Mouse (Mus musculus) CH12.LX (cell line): ENCODE data around the gene Chaf1a.

Source experiments
- CHD1 ChIP-seq: IDR thresholded peaks from 2 replicates; pipeline ENCODE4 v1.6.1; 2012; ENCODE audit warnings: low read depth, low read length, improper control_type of control experiment, inconsistent platforms
- CTCF ChIP-seq, 2 experiments: IDR thresholded peaks in 1 of 2; conservative IDR thresholded peaks in 1 of 2; 2 replicates each; pipeline ENCODE4 v1.5.1; 2011 to 2012; ENCODE audit warnings: low read depth in 2 of 2, low read length in 2 of 2, improper control_type of control experiment in 1 of 2, inconsistent platforms in 1 of 2, mild to moderate bottlenecking in 1 of 2, moderate library complexity in 1 of 2
- EP300 ChIP-seq: IDR thresholded peaks from 2 replicates; pipeline ENCODE4 v1.6.1; 2011; ENCODE audit warnings: low read length, improper control_type of control experiment
- GABPA ChIP-seq: IDR thresholded peaks from 2 replicates; pipeline ENCODE4 v1.6.1; 2012; ENCODE audit warnings: low read depth, low read length, improper control_type of control experiment, inconsistent platforms; ENCODE audit not compliant: insufficient replicate concordance
- JUND ChIP-seq: conservative IDR thresholded peaks from 2 replicates; pipeline ENCODE4 v1.6.1; 2011; ENCODE audit warnings: low read depth, low read length, improper control_type of control experiment
- MAFK ChIP-seq: IDR thresholded peaks from 2 replicates; pipeline ENCODE4 v1.6.1; 2011; ENCODE audit warnings: low read length, improper control_type of control experiment; ENCODE audit not compliant: insufficient replicate concordance
- MXI1 ChIP-seq: IDR thresholded peaks from 2 replicates; pipeline ENCODE4 v1.6.1; 2011; ENCODE audit warnings: mild to moderate bottlenecking, low read depth, low read length, improper control_type of control experiment
- POLR2A ChIP-seq: IDR thresholded peaks from 2 replicates; pipeline ENCODE4 v1.6.1; 2011; ENCODE audit warnings: low read depth, mild to moderate bottlenecking, improper control_type of control experiment, low read length
- POLR2AphosphoS2 ChIP-seq: IDR thresholded peaks from 2 replicates; pipeline ENCODE4 v1.6.1; 2011; ENCODE audit warnings: low read depth, low read length, improper control_type of control experiment
- SIN3A ChIP-seq: IDR thresholded peaks from 2 replicates; pipeline ENCODE4 v1.6.1; 2012; ENCODE audit warnings: low read length, improper control_type of control experiment, inconsistent platforms
- TCF12 ChIP-seq: IDR thresholded peaks from 2 replicates; pipeline ENCODE4 v1.6.1; 2014; ENCODE audit warnings: low read depth, mild to moderate bottlenecking, inconsistent platforms, low read length, improper control_type of control experiment
- USF2 ChIP-seq: conservative IDR thresholded peaks from 2 replicates; pipeline ENCODE4 v1.6.1; 2011; ENCODE audit warnings: low read depth, low read length, improper control_type of control experiment
- ZNF384 ChIP-seq: IDR thresholded peaks from 2 replicates; pipeline ENCODE4 v1.6.1; 2012; ENCODE audit warnings: low read depth, low read length, improper control_type of control experiment, inconsistent platforms

GRCm38 (mm10) chr17:56022131-56022988 lies 17.9 kb upstream of the Chaf1a start:
- TF ChIP-seq EP300 (no peak), USF2 (no peak), GABPA (no peak), MXI1 (no peak), CTCF (conservative IDR thresholded peaks at IDR 0.05 in 1 of 2, IDR thresholded peaks at IDR 0.05 in 1 of 2; ENCODE audit: low read depth in 2 of 2, low read length in 2 of 2) (no peak), POLR2AphosphoS2 (no peak), POLR2A (no peak), SIN3A (no peak), JUND (no peak), TCF12 (no peak), ZNF384 (no peak), CHD1 (no peak), MAFK (no peak)
